In the genomic region with DNA sequence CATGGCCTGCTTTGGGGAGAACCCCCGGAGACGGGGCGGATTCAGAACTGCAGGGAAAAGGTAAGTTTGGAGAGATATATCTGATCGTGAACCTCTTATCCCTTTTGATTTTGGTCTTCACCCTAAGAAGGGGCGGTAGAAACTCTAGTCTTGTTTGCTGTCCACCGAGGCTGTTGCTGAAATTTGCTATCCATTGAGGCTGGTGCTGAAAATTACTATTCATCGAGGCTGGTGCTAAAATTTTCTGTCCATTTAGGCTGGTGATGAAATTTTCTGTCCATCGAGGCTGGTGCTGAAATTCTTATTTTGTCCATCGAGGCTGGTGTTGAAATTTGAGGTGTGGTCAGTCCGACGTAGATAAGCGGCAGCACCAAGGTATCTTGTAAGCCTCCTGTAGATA, we compare ENCODE assay signal across 30 mouse cellular contexts. TPM values are rescaled to one million over a fixed set of nuclear protein-coding genes. Genes with fewer than 3 reads are reported as not detected.
DNase-seq lines count a peak whose midpoint lies in the region; ATAC-seq and TF ChIP-seq lines count a peak whose summit lies in the region.
"Not testable (repeated sequence)": the region's sequence is repeated elsewhere in the genome, so short reads cannot be mapped to it uniquely, and the experiment has no call there.
"Had no signal": no experiment of that assay in that cellular context is flagged by ENCODE, and none has a peak within 500 bp of the region (broad histone marks: within the 10 kb centered on the region; RNA-seq: fewer than 3 reads in every experiment).

No protein-coding gene starts in this region.

- not testable (repeated sequence) for TF ChIP-seq RAD21 in CH12.LX (IDR thresholded peaks at IDR 0.05; ENCODE audit: low read depth, low read length)

- not testable (repeated sequence) for H3K9me3 ChIP-seq in CH12.LX (replicated peaks; ENCODE audit: low read length); forebrain, embryonic 11.5 days (ENCODE audit: control insufficient read depth, low read length); intestine, embryonic 14.5 days (ENCODE audit: control insufficient read depth, low read length); limb, embryonic 14.5 days (ENCODE audit: control insufficient read depth, low read length)

- ATAC-seq in forebrain, embryonic 11.5 days (replicated peaks; ENCODE audit: low FRiP score); intestine, embryonic 14.5 days (replicated peaks; ENCODE audit: low FRiP score, low TSS enrichment, low read depth); limb, embryonic 14.5 days (ENCODE audit: low FRiP score, low read depth): not testable (repeated sequence)

- not testable (repeated sequence) for TF ChIP-seq CTCF in CH12.LX (conservative IDR thresholded peaks at IDR 0.05 in 1 of 2, IDR thresholded peaks at IDR 0.05 in 1 of 2; ENCODE audit: low read depth in 2 of 2, low read length in 2 of 2)

- not testable (repeated sequence) for H3K9ac ChIP-seq in CH12.LX (ENCODE audit: insufficient read depth, low read depth); forebrain, embryonic 11.5 days (ENCODE audit: low read length); intestine, embryonic 14.5 days (ENCODE audit: low read length); limb, embryonic 14.5 days (ENCODE audit: low read depth, low read length, severe bottlenecking)

- H3K79me2 ChIP-seq in CH12.LX (replicated peaks; ENCODE audit: control insufficient read depth, extremely low read depth, insufficient read depth, poor library complexity, severe bottlenecking): not testable (repeated sequence)

- not testable (repeated sequence) for H3K4me1 ChIP-seq in CH12.LX (ENCODE audit: control insufficient read depth in 1 of 2, insufficient read depth in 2 of 2); forebrain, embryonic 11.5 days (replicated peaks; ENCODE audit: control insufficient read depth, insufficient read depth, low read length); intestine, embryonic 14.5 days (replicated peaks; ENCODE audit: control insufficient read depth, insufficient read depth, low read length); limb, embryonic 14.5 days (ENCODE audit: control insufficient read depth, insufficient read depth, low read length)

- DNase-seq in CH12.LX (ENCODE audit: extremely low read depth) (peak; percentile 11), R1 (ENCODE audit: low read depth, low spot score) (peak; percentile 30)
- peak; percentile 18 for DNase-seq in embryo, embryonic 10.5 days (ENCODE audit: low spot score)
- peak; percentile 2 for DNase-seq in forebrain, embryonic 11.5 days (ENCODE audit: low spot score)
- peak; percentile 58 for DNase-seq in intestine, embryonic 14.5 days (ENCODE audit: low spot score)
- DNase-seq in limb, embryonic 14.5 days (ENCODE audit: low spot score): peak; percentile 31
- peak; percentile 3 for DNase-seq in ovary, postnatal 14 days (ENCODE audit: low spot score)

- not testable (repeated sequence) for H3K4me2 ChIP-seq in CH12.LX (ENCODE audit: insufficient read depth, low read depth, poor library complexity, severe bottlenecking); forebrain, embryonic 11.5 days (ENCODE audit: low read depth, low read length, severe bottlenecking); intestine, embryonic 14.5 days (ENCODE audit: low read length); limb, embryonic 14.5 days (replicated peaks; ENCODE audit: low read depth, low read length, severe bottlenecking)

- H3K27ac ChIP-seq in CH12.LX (ENCODE audit: insufficient read depth, low read depth); forebrain, embryonic 11.5 days (ENCODE audit: low read depth, low read length); intestine, embryonic 14.5 days (ENCODE audit: low read depth); limb, embryonic 14.5 days (replicated peaks; ENCODE audit: low read depth, low read length): not testable (repeated sequence)

- WGBS in forebrain, embryonic 11.5 days: 94% methylated on average over 12 of the region's 12 CpGs
- WGBS in intestine, embryonic 14.5 days: 88% methylated on average over 12 of the region's 12 CpGs
- WGBS in limb, embryonic 14.5 days: 85% methylated on average over 12 of the region's 12 CpGs

- not testable (repeated sequence) for H3K36me3 ChIP-seq in CH12.LX (replicated peaks in 1 of 2; ENCODE audit: control insufficient read depth in 1 of 2, insufficient read depth in 1 of 2, low read length in 1 of 2); forebrain, embryonic 11.5 days (ENCODE audit: control insufficient read depth, insufficient read depth, low read length); intestine, embryonic 14.5 days (ENCODE audit: control insufficient read depth, insufficient read depth, low read length); limb, embryonic 14.5 days (ENCODE audit: control insufficient read depth, insufficient read depth, low read length)

- H3K27me3 ChIP-seq in CH12.LX (replicated peaks); forebrain, embryonic 11.5 days (ENCODE audit: control insufficient read depth, insufficient read depth, low read length); intestine, embryonic 14.5 days (replicated peaks; ENCODE audit: control insufficient read depth, insufficient read depth, low read length); limb, embryonic 14.5 days (ENCODE audit: control insufficient read depth, insufficient read depth, low read length): not testable (repeated sequence)

- dilution Hi-C loops in CH12.LX (cut with MboI; ENCODE audit: extremely low pct_ligation_motif_present, extremely low pct_unique_long_range_greater_than_20kb, low sequenced_read_pairs): not testable (repeated sequence)

- not testable (repeated sequence) for H3K4me3 ChIP-seq in CH12.LX (replicated peaks in 1 of 3; ENCODE audit: low read depth in 2 of 3, low read length in 2 of 3, poor library complexity in 1 of 3); forebrain, embryonic 11.5 days (ENCODE audit: low read depth, low read length); intestine, embryonic 14.5 days (ENCODE audit: low read depth, low read length); limb, embryonic 14.5 days (replicated peaks; ENCODE audit: low read length)

- in situ Hi-C loops in CH12.LX (cut with MboI; ENCODE audit: low pct_ligation_motif_present, low pct_unique_long_range_greater_than_20kb, low sequenced_read_pairs): not testable (repeated sequence)

- not testable (repeated sequence) for TF ChIP-seq POLR2A in CH12.LX (IDR thresholded peaks at IDR 0.05; ENCODE audit: low read depth, low read length); limb, embryonic 14.5 days (IDR thresholded peaks at IDR 0.05; ENCODE audit: borderline replicate concordance, extremely low read depth, insufficient read depth, insufficient read length)

- TF ChIP-seq EP300 in CH12.LX (IDR thresholded peaks at IDR 0.05; ENCODE audit: low read length): not testable (repeated sequence)

TF ChIP-seq in CH12.LX, 34 proteins besides CTCF, POLR2A, EP300 and RAD21:
- 0 out of 2 replicates have a peak, but pooled peaks have one; percentile 25 for TF ChIP-seq SIN3A (IDR thresholded peaks at IDR 0.05; ENCODE audit: low read length)

RNA-seq across cellular contexts. Expression of a gene that starts 19.1 kb away (rescaled TPM):
- total RNA-seq in CH12.LX (2012; rRNA removed) (0.04 and 0.13 TPM in 2 replicates), CH12.LX (2014; rRNA removed) (0.18 and 0.44 TPM in 2 replicates)
- 0.17 and 0.86 TPM in 2 replicates for polyA plus RNA-seq in CH12.LX (2012; ENCODE audit: insufficient read length, low read depth)
- 0.08 TPM in 1 of 2 replicates, not detected in the other for polyA plus RNA-seq in forebrain, embryonic 11.5 days (2014; fragmentation: Nextera tagmentation; extraction: Ambion mirVana)
- not detected in 2 replicates for polyA plus RNA-seq in intestine, embryonic 14.5 days (2014; fragmentation: Nextera tagmentation; extraction: Ambion mirVana)
- polyA plus RNA-seq in limb, embryonic 14.5 days (2012; rRNA removed): 0.05 TPM in 2 replicates
- polyA plus RNA-seq in limb, embryonic 14.5 days (2014; fragmentation: Nextera tagmentation; extraction: Ambion mirVana): 0.07 TPM in 1 of 2 replicates, not detected in the other
- total RNA-seq: adrenal gland, adult 18-20 months; adrenal gland, postnatal 36 days; common myeloid progenitor, adult 5-6 weeks; gastrocnemius, postnatal 10 days; heart, adult 8-10 months; hindbrain, postnatal 0 days; megakaryocyte, adult 5-6 weeks; midbrain, postnatal 0 days had no signal
- polyA plus RNA-seq: embryonic facial prominence, embryonic 13.5 days; erythroblast, embryonic 14.5 days; forebrain, embryonic 12.5 days; forebrain, postnatal 0 days; heart, embryonic 14.5 days; hindbrain, embryonic 12.5 days; hindbrain, postnatal 0 days; limb, embryonic 12.5 days; liver, embryonic 11.5 days; liver, embryonic 16.5 days; lung, embryonic 16.5 days; midbrain, embryonic 12.5 days; neural tube, embryonic 14.5 days; small intestine, adult 2 months; stomach, embryonic 14.5 days; thymus, postnatal 0 days had no signal

Comparison
In these comparisons a context has a peak if more than half of its experiments do, and no peak if none do; other contexts are left out.
1. DNase-seq: peak in every context shown above with its lines; median percentile 58 in intestine, embryonic 14.5 days; 31 in limb, embryonic 14.5 days; 30 in R1; 18 in embryo, embryonic 10.5 days; 11 in CH12.LX; 3 in ovary, postnatal 14 days; 2 in forebrain, embryonic 11.5 days.